Mouse (Mus musculus) frontal cortex, postnatal 36 days (tissue): ENCODE measurements at regions not wholly inside any gene's neighbourhood (a gene's known extent, or its start where the extent isn't known, plus 50 kb on each side); places are given as distances from the start of the nearest gene placed in this dataset.

Experiments used
- DNase-seq, 2 experiments: peaks; one replicate each; pipeline ENCODE4 v3.0.0; 2022; ENCODE audit warnings: low spot score in 2 of 2

DNA sequence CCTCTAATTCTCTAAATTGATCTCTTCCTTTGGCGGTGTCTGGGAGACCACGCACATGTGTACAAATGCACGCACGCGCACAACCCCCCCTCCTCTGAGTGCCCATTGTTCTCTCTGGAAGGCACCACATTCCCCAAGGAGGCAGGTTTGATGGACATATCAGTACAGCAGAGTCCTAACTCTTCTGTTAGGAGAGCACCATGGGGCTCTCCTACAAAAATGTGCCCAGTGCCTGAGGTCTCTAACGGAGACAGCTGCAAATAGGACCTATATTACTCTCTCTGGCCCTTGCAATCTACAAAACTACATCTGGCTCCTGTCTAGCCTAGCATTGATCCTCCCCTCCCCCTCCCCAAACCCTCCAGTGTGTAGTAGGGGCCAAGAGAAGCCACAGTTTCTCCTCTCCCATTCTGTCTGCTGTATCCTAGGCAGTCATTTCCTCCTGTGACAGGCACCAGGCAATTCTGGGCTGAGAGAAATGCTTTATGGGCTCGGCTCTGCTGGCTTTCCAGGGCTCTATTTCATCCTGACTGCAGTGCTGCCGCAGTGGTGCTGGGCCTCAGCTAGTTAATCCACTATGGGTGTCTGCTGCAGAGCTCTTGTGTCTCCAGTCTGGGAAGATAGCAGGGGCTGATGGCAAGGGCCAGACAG is 340.6 kb downstream of the Rps24 start:
- no peak for DNase-seq

DNA sequence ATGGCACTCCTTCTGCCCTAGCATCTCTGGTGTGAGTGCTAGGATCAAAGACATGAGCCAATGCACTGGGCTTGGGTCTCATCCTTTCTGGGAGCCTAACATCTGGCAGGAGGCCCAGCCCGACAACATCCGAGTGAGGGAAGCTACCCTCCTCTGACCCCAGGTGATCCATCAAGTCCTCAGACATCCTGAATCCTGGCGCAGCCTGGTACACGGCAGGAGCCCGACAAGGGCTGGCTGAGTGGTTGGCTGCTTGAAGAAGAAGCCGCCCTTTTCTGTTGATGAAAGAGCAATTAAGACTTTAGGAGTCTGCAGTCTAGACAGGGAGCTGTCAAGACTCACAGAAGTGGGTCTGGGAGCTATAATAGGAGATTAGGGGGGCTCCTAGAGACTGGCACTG is 342.1 kb downstream of the Rps24 start:
- no peak for DNase-seq

DNA sequence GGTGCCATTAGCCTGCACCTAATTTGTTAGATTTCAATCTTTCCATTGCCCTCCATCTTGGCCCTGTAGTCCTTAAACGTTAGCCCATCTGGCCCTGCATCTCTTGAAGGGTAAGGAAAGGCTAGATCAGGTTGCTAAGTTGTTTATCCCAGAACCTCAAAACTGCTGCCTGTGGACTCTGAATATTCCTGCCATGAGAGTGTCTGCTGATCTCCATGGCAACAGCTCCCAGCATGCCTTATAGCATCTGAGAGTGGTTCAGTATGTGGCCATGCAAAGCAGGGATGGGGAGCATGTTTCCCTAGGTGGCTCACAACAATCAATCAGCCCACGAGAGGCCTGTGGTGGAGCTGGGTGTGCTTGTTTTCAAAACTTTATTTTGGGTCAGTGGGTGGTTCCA is 346.3 kb downstream of the Rps24 start:
- DNase-seq, result no peak

DNA sequence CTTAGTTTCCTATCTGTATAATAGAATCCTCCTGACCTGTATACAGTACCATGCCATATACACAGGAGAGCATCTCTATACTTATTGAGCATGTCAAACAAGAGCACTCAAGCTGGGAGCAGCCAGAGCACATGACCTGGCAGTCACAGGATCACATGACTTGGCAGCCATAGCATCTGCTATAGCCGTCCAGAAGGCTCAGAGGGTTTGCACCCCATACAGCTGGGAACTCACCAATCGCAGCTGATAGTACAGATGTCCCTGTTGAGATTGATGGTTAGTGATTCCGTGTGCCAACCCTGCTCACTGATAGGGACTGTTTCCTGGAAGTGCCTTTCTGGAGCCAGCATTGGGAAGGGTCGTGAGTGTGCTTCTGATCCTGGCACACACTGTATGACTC is 351.3 kb downstream of the Rps24 start:
- DNase-seq, result no peak

DNA sequence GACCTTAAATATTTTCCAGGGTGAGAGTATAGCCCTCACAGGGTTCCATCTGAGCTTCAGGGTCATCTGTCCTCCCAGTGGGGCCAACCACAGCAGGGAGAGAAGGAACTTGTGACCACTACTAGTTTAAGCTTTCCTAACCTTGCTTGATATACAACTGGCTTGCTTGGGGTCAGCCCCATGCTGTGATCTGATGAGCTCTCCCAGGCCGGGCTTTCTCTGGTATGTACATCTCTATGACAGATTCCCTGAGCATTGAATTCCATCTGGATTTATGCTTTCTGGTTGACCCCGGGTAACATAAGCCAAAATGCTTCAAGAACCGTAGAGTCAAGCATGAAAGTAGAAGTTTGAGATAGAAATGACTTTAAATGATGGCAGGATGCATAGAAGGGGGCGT is 352.1 kb downstream of the Rps24 start:
- DNase-seq, result no peak

DNA sequence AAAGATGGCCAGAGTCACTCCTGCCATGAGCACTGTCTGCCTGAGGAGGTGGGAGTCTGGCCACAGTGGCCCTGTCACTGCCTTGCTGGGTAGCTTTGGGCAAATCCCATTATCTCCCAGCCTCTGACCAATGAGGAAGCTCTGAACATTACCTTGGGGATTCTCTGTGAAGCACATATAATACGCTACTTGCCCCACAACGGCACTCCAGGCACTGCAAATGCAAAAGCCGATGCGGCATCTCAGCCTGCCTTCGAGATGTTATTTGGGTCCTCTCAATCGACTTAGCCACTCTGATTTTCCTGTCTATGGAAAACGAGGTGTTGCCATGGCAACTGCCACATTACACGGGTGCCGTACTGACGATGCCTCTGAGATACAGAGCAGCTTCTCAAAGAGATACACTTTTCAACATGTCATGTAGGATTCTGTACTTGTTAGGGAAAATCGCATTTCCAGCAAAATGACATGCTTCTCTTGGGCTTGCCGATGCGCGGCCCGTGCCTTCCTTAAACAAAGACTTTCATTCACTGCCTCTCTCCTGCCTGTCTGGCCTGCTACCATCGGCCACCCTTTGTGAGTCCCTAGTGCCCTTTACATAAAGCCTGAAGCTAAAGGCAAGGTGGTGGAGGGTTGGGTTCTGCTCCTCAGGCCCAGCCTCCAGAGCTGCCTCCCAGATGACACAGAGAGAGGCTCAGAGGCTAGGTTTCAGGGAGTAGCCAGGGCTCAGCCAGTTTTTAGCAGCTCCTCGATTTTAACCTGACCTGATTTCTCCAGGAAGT is 355.0 kb downstream of the Rps24 start:
- peak; percentile 72 to 92 for DNase-seq

DNA sequence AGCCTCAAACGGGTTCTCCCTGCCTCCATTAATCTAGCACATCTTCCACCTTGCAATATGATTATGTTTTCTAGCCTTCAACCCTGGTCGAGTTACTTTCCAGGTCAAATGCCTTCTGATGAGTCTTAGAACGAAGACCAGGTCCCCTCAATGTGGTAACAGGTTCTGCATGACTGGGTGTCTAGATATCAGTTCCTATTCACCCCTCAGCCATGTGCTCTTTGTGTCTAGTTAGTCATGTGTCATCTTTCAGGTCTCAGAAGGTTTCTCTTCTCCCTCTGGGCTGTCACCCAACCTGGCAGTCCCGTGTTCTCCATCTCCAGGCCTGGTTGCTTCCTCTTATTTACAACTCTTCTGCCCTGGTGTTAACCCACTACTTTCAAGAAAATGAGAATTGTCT is 356.7 kb downstream of the Rps24 start:
- DNase-seq, result no peak

DNA sequence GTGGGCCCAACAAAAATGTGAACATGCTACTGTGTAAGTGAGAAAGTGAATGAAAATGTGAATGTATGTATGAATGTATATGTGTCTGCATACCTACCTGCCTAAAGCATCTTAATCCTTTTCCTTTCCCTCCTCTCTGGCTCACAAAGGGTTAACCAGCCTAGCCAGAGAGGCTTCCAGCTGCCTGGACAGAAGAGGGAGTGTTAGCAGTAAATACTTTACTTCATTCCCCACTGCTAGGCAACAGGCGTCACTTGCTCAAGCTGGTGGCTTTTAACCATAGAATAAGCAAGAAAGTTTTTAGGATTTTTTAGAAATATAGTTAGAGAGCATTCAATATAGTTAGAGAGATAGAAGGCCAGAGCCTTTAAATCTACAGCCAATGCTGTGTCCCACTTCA is 363.6 kb downstream of the Rps24 start:
- DNase-seq, result no peak

DNA sequence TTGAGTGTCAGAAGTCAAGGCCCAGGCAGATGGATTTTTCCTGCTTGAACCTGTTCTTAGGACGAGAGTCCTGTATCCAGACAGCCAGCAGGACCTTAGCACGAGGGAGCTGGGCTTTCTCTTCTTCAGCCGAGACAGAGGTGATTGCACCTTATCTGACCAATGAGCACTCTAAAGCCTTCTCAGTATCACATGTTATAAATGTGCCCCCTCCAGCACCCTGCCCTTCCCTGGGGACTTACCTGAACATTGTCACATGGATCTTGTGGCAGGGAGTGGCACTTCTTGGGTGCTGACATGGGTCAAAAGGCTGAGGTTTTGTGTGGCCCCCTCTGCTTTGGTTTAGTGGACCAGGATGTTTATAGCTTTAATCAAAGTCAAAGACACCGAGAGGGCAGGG is 367.5 kb downstream of the Rps24 start:
- no peak for DNase-seq

DNA sequence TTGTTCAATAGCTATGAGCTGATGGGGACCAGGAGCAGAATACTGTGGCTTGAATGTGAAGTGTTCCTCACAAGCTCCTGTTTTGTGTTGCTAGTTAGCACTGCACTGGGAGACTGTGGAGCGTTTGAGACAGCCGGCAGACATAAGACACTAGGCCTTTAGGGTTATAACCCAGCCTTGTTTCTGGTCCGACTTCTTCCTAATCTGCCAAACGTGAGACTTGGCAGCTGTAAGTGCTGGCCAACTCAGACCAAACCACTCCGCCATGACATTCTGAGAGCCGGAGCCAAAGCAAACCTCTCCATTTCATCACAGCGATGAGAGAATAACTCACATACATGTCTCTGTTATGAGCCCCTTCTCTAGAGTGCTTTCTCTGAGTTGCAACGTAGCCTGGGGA is 375.2 kb downstream of the Rps24 start:
- no peak for DNase-seq

DNA sequence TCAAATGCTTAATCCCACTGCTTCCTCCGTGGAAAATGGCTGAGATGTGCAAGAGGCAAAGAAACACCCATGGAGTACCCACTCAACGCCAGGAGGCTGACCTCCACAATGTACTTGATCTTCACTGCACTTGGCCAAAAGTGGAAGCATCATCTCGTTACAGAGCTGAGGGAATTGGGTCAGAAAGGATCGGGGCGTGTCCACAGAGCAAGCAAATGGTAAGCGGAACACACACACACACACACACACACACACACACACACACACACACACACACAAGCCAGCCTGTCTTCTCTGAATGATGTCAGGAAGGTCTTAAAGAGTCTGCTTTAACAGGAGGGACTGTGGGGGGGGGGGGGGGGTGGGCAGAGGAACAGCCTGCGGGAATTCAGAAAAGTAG is 375.7 kb downstream of the Rps24 start:
- no peak for DNase-seq

DNA sequence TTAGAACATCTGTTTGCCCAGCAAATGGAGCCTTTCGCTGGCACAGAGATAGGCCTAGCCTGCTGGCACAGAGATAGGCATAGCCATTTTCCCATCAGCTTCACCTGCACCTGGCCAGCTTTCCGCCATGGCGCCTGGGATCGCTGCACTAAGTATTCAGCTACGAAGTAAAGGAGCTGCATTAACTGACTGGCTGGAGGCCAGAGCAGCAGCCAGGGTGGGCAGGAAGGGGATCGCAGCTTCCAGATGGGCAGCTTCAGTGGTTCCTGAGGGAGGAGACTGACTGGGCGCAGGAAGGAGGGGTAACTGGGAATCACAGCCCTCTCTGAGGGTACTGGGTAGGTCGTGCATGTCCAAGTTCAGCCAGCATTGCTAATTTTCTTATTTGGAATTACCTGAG is 376.2 kb downstream of the Rps24 start:
- no peak for DNase-seq

DNA sequence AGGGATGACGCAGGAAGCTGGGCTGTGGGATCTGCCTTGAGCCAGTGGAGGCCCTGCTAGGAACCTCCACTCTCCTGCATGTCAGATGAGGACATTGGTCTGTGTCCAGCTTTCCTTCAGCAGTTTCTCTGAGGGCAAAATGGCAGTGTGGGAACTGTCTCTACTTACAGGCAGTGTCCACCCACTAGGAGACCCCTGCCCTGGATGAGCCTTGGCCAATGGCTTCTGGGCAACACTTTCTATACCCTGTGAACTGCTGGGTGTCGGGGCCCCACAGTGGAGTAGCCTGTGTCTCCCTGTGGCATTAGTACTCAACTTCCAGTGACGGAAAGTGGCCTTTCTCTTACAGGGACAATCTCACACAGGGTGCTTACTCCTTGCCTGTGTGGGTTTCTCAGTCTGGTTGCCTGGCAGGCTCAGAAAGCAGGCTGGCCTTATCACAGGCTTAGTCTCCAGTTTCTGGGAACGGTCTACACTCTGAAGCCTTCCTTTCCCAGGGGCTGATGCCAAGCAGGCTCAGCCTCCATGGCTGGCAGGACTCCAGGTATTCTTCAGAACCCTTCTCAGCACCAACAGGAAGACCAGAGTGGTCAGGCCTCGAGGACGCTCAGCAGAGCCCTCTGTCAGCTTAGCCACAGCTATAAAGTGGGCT is 378.8 kb downstream of the Rps24 start:
- no peak for DNase-seq

DNA sequence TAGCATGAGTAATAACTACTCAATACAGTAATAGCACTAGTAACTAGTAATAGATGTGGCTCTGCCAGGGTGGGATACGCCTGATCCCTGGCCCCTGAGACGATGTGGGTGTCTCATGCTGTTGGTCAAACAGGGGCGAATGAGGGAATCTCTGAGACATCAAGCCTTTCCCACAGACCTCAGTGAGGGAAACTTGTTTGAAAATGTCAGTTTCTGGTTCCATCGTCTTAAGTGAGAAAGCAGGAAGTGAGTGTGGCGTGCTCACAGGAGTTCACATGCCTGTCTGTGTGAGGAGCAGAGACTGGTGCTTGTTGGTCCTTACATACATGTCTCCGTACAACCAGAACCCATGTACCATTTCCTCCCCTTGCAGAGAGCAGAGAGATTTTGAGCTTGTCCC is 380.9 kb downstream of the Rps24 start:
- DNase-seq, result no peak

DNA sequence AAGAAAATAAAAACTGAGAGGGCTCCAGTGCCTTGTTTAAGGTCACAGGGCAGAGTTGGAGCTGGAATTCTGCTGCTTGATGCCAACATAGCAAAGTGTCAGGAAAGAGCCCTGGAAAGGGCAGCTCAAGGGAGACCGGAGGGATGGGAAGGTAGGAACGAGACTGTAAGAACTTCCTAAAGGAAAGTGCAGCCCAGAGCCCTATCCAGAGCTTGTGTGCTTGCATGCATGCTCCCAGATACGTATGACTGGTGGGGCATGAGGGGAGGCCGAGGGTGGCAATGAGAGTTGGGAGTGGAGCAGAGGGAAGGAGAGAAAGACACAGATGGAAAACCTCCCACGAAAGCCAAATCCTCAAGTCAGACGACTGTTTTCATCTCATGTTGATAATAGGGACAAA is 381.8 kb downstream of the Rps24 start:
- no peak for DNase-seq

DNA sequence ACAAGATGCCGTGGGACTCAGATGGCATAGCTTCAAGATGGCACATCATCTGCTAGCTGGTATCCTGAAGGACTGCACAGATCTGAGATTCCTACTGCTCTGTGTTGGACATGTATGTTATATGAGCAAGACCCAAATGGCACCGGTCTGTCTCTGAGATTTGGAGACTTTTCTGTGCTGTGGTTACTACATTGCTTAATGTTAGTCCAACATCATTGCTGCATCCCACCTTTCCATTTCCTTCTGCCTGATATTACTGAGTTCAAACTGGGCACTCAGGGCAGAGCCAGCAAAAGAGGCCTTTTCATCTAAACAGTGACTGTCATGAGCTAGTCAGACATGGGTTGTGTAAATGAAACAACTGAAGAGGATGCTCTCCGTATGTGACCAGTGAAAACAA is 383.3 kb downstream of the Rps24 start:
- no peak for DNase-seq

DNA sequence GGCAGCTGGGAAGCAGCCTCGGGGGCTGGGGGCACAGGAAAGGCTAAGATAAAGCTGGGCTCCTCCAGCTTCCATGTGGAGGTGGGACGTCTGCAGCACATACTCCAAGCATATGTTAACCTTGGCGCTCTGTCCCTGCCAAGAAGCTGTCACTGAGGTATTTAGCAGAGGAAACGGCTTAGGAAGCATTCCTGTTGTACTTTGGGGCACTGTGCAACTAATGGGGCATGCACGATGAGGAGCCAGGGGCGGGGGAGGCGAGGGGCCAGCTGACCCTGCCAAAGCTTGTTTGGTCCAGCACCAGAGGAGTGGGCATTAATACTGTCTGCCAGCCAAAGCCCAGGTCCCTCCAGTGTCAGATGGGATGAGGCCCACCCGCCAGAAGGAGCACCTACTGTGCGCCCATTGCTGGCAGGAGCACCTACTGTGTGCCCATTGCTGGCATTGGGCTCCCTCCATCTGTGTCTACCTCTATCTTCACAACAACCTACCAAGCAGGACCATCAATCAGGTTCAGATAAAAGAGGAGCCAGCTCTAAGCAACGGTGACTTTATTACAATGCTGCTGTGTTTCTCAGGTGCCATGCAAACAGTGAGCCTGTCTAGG is 384.6 kb downstream of the Rps24 start:
- DNase-seq, result no peak

DNA sequence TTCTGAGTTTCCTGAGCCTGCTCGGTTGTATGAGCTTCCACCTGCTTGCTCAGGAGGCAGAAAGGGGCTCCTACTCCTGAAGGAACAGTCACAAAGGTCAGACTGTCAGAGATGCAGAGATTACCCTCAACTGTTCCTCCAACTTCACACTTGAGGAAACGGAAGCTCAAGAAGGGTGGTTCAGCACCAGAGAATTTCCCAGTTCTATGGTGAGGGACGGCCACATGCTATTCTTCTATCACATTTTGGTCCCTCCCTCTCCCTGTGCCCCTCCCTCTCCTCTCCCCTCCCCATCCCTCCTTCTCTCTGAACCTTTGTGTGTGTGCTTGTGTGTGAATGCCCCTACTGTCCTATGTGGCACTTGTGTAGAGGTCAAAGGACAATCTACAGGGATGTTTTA is 386.0 kb downstream of the Rps24 start:
- DNase-seq, result no peak

DNA sequence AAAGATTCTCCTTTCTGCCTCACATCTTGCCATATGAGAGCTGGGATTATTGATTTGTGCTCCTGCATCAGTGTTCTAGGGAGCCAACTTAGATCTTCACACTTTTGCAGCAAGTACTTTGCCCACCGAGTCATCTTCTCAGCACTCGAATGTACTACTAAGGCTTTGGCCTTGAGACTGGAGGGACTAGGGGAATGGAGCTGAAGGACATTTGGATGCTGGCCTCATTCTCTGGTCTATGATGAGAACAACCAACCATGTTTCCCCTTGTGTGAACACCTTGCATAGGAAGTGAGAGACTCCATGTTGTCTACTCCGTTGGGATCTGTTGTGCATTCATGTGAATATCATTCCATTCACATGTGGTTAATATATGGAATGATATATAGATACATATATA is 386.5 kb downstream of the Rps24 start:
- DNase-seq, result no peak

DNA sequence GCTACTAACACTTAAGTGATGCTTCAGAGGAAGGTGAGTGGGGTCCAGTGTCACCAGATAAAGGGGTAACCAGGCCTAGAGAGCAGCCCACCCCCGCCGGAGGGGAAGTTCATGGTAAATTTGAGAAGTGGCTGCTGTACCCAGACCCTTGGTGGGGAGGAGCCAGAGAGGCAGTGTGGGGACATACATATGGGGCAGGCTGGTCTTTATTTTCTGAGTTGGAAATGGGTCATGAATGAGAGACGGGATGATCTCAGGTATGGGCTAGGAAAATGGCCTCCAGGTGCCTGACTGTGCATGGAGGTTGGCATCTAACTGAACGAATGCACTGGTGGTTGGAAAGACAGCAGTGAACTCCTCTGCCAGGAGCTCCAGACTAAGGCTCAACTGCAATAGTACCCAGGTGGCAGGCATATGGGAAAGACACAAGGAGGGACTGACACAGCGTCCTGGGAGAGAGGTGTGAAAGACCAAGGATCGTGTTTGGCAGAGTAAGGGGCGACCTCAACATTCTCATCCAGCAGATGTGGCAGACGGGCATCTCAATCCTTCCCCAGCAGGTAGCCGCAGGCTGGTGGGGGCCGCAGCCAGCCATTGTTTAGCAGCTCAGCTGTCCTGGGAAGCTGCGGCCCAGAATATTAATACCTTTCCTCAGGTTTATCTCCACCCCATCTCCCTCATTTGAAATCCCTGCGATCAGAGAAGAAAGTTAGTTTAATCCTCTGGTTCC is 387.7 kb downstream of the Rps24 start:
- DNase-seq, result no peak

DNA sequence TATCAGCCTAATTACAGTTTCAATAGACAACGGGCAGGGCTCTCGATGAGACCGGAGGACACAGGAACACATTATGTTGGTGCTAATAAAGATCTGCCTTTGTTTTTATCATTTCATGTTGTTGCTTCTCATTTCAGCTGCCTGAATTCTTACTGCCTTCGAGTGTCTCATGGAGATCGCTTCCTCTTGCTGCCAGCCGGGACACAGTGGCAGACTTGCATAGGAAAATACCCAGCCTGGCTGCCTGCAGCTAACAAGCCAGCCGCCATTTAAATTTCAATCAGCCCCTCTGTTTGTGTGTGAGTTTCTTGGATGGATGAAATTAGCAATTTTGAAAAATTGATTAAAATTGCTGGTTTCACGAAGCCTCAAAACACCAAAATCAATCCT is 388.2 kb downstream of the Rps24 start:
- DNase-seq, result no peak

DNA sequence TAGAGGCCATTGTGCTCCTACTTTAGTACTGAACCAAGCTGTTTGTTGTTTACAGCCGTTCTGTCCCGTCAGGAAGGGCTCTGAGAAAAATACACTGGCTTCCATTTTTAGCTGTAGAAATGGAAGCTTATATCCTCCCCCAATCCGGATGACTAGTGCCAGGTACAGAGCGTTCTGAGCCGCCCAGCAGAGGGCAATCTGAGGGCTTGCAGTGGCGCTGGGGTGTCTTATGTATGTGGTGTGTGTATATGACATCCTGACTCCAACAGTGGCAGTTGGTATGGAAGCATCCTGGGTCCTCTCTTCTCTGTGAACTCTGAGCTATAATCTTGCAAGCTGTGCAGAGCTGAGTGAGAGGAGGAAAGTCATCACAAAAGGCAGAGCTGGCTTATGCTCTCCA is 389.0 kb downstream of the Rps24 start:
- no peak for DNase-seq
